Mouse (Mus musculus): ENCODE measurements at regions not wholly inside any gene's neighbourhood (a gene's known extent, or its start where the extent isn't known, plus 50 kb on each side); places are given as distances from the start of the nearest gene placed in this dataset.

DNA sequence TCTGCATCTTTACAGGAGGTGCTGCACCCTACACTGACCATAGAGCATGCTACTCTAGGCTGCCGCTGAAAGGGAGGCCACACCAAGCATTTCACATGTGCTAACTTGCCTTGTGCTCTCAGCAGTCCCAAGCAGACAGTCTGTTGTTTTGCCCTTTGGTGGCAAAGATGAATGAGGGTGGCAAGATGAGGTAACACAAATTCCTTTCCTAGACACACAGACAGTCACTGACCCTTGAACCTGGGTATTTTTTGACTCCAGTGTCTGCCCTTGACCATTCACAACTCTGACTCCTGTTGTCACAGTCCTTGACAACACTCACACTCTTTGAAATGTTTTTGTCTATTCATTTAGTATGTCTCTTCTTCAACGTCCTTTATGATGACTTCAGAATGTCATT, 218.9 kb upstream of the Adgrl2 start:
- no peak for TF ChIP-seq CTCF (IDR thresholded peaks at IDR 0.05)
- no peak for TF ChIP-seq POLR2A (IDR thresholded peaks at IDR 0.05; ENCODE audit: insufficient read depth, low read depth, low read length)
